Mouse (Mus musculus) gastrocnemius, postnatal 10 days (tissue): ENCODE measurements at regions not wholly inside any gene's neighbourhood (a gene's known extent, or its start where the extent isn't known, plus 50 kb on each side); places are given as distances from the start of the nearest gene placed in this dataset.

Source experiments
- DNase-seq: peaks from one replicate; pipeline ENCODE4 v3.0.0; 2021; ENCODE audit warnings: mixed read lengths

GRCm38 (mm10) chr7:66491501-66491900 lies 64.2 kb upstream of the Aldh1a3 start:
- DNase-seq, result no peak

GRCm38 (mm10) chr7:66490073-66490472 lies 62.8 kb upstream of the Aldh1a3 start:
- DNase-seq, result no peak

DNA sequence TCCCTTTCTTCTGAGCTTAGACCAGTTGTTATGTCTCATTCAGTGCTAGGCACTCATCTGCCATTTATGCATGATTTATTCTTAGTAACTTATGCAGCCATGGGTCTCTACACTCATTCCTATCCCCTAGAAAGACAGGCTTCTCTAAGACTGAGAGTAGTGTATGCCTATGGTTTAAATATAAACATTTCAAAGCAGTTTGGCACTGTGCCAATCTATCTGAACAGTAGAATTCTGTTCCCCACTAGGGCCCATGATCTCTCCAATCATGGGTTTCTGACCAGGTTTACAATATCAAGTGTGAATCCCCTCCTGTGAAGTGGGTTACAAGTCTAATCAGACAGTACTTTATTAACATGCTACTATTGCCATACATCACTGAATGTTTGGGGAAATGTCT lies 60.4 kb upstream of the Aldh1a3 start:
- no peak for DNase-seq

DNA sequence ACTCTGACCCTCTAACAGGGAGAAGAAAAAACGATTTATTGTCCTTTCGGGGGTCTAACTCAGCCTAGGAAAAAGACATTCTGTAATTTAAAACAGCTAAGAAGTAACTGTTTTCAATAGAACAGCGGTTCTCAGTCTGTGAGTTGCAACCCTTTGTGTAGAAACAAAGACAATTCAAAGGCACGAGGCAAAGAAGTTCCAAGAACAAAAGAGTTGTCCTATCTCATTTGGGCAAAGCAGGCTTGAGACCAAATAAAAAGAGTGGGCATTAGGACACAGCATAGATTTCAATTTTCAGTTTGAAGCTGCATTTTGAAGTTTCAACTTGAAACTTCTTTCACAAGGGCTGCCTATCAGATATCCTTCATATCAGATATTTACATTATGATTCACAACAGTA lies 53.1 kb upstream of the Aldh1a3 start:
- DNase-seq, result no peak

- DNase-seq, result no peak
Measured at GRCm38 (mm10) chr7:66479321-66479720, 52.0 kb upstream of the Aldh1a3 start.

DNA sequence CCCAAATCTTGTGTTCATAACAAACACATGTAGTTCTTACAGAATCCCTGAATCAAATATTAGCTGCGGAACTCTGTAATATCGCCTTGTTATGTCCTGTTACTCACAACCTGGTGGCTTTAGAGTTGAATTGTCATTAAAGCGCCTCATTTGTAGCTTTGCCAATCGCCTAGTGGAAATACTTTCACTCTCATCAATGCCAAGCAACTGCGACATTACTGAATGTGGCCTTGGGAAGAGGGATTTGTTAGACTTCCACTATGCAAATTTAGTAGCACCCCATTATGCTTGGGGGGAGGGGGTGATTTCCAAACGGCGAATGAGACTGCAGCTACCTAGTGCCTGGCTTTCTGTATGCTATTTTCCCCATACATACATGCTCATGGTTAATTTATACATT lies 50.8 kb upstream of the Aldh1a3 start:
- no peak for DNase-seq

- no peak for DNase-seq
Measured at GRCm38 (mm10) chr7:66477475-66477874, 50.2 kb upstream of the Aldh1a3 start.
